Comparison of ENCODE assay signal across 12 mouse cellular contexts in genomic region chr10:81388505-81389055, GRCm38 (mm10). TPM values are rescaled to one million over a fixed set of nuclear protein-coding genes. Genes with fewer than 3 reads are reported as not detected.
DNase-seq lines count a peak whose midpoint lies in the region; ATAC-seq and TF ChIP-seq lines count a peak whose summit lies in the region.
"Had no signal": no experiment of that assay in that cellular context is flagged by ENCODE, and none has a peak within 500 bp of the region (broad histone marks: within the 10 kb centered on the region; RNA-seq: fewer than 3 reads in every experiment).

TSS of gene Gm48552 (plus strand) at chr10:81389005.

- no peak within 1 kb of the TSS for H3K9ac ChIP-seq in heart, adult 2 months (ENCODE audit: low read depth, low read length)
- H3K9ac ChIP-seq in kidney, postnatal 0 days (ENCODE audit: low read depth, low read length): 0 out of 2 replicates have a peak within 1 kb of the TSS, but pooled peaks have one; percentile 18
- H3K9ac ChIP-seq in embryonic facial prominence, embryonic 12.5 days: 0 out of 2 replicates have a peak within 1 kb of the TSS, but pooled peaks have one; percentile 24
- no peak within 1 kb of the TSS for H3K9ac ChIP-seq in liver, embryonic 16.5 days (ENCODE audit: low read depth, low read length)
- H3K9ac ChIP-seq: embryonic facial prominence, embryonic 15.5 days had no signal

- DNase-seq in heart, adult 2 months: no peak
- no peak for DNase-seq in heart, adult 8-10 months (ENCODE audit: low spot score)
- no peak for DNase-seq in kidney, postnatal 0 days (ENCODE audit: low spot score)
- no peak for DNase-seq in kidney, postnatal 14 days
- DNase-seq in urinary bladder, postnatal 36 days (ENCODE audit: low spot score in 2 of 2): no peak
- no peak for DNase-seq in cerebellum, adult 11 months
- DNase-seq: thymus, postnatal 4 days had no signal

- H3K27me3 ChIP-seq in heart, adult 2 months (ENCODE audit: control insufficient read depth, insufficient read depth, low read length): no peaks in the 10 kb centered on the region
- no peaks in the 10 kb centered on the region for H3K27me3 ChIP-seq in kidney, postnatal 0 days (ENCODE audit: insufficient read depth, low read length)
- no peaks in the 10 kb centered on the region for H3K27me3 ChIP-seq in embryonic facial prominence, embryonic 12.5 days
- no peaks in the 10 kb centered on the region for H3K27me3 ChIP-seq in liver, embryonic 16.5 days (ENCODE audit: control insufficient read depth, insufficient read depth, low read depth, low read length)
- H3K27me3 ChIP-seq: embryonic facial prominence, embryonic 15.5 days had no signal

- no peak for ATAC-seq in kidney, postnatal 0 days (replicated peaks; ENCODE audit: low FRiP score, low read depth)
- no peak for ATAC-seq in embryonic facial prominence, embryonic 12.5 days (ENCODE audit: insufficient number of reproducible peaks, insufficient read depth, low FRiP score, low TSS enrichment)
- ATAC-seq in liver, embryonic 16.5 days (ENCODE audit: low read depth): no peak

- peaks cover 6% of the 10 kb centered on the region for H3K4me1 ChIP-seq in heart, adult 2 months (ENCODE audit: control insufficient read depth, insufficient read depth, low read length)
- H3K4me1 ChIP-seq in kidney, postnatal 0 days (replicated peaks; ENCODE audit: insufficient read depth, low read length): peaks cover 25% of the 10 kb centered on the region
- peaks cover 31% of the 10 kb centered on the region for H3K4me1 ChIP-seq in embryonic facial prominence, embryonic 12.5 days
- peaks cover 41% of the 10 kb centered on the region for H3K4me1 ChIP-seq in liver, embryonic 16.5 days (ENCODE audit: control insufficient read depth, low read depth, low read length)

- no peaks in the 10 kb centered on the region for H3K9me3 ChIP-seq in kidney, postnatal 0 days (replicated peaks; ENCODE audit: low read length)
- H3K9me3 ChIP-seq in embryonic facial prominence, embryonic 12.5 days: no peaks in the 10 kb centered on the region
- no peaks in the 10 kb centered on the region for H3K9me3 ChIP-seq in liver, embryonic 16.5 days (replicated peaks; ENCODE audit: control insufficient read depth, low read length)
- H3K9me3 ChIP-seq: embryonic facial prominence, embryonic 15.5 days had no signal

- TF ChIP-seq POLR2A in heart, adult 2 months (IDR thresholded peaks at IDR 0.05; ENCODE audit: insufficient read depth, low read depth, low read length): no peak

- H3K4me2 ChIP-seq in kidney, postnatal 0 days (ENCODE audit: low read length): no peak within 1 kb of the TSS
- no peak within 1 kb of the TSS for H3K4me2 ChIP-seq in embryonic facial prominence, embryonic 12.5 days (replicated peaks)
- H3K4me2 ChIP-seq in liver, embryonic 16.5 days (ENCODE audit: low read depth, low read length): no peak within 1 kb of the TSS
- H3K4me2 ChIP-seq: embryonic facial prominence, embryonic 15.5 days had no signal

- no peaks in the 10 kb centered on the region for H3K36me3 ChIP-seq in heart, adult 2 months (ENCODE audit: control insufficient read depth, insufficient read depth, low read length)
- H3K36me3 ChIP-seq in kidney, postnatal 0 days (ENCODE audit: insufficient read depth, low read length): peaks cover 20% of the 10 kb centered on the region; the same call in 1 of the 2 replicates
- H3K36me3 ChIP-seq in embryonic facial prominence, embryonic 12.5 days: peaks cover 33% of the 10 kb centered on the region
- peaks cover 26% of the 10 kb centered on the region for H3K36me3 ChIP-seq in liver, embryonic 16.5 days (ENCODE audit: control insufficient read depth, insufficient read depth)

- TF ChIP-seq EP300 in heart, adult 2 months (IDR thresholded peaks at IDR 0.05; ENCODE audit: insufficient read depth, low read depth, low read length): no peak

- H3K79me2 ChIP-seq in heart, adult 2 months (replicated peaks; ENCODE audit: control insufficient read depth, insufficient read depth, low read length): no peaks in the 10 kb centered on the region; the same call in 1 of the 2 replicates

- no peak for TF ChIP-seq CTCF in heart, adult 2 months (IDR thresholded peaks at IDR 0.05)
- no peak for TF ChIP-seq CTCF in kidney, postnatal 0 days (IDR thresholded peaks at IDR 0.05; ENCODE audit: low read depth)

- no peak within 1 kb of the TSS for H3K4me3 ChIP-seq in heart, adult 2 months
- no peak within 1 kb of the TSS for H3K4me3 ChIP-seq in kidney, postnatal 0 days (replicated peaks; ENCODE audit: low read depth, low read length)
- no peak within 1 kb of the TSS for H3K4me3 ChIP-seq in embryonic facial prominence, embryonic 12.5 days
- no peak within 1 kb of the TSS for H3K4me3 ChIP-seq in liver, embryonic 16.5 days (ENCODE audit: low read depth, low read length)
- H3K4me3 ChIP-seq: embryonic facial prominence, embryonic 15.5 days; myocyte had no signal

- WGBS in heart, adult 2 months: 82% methylated on average over 5 of the region's 5 CpGs
- WGBS in kidney, postnatal 0 days: 64% methylated on average over 5 of the region's 5 CpGs
- 87% methylated on average over 5 of the region's 5 CpGs for WGBS in embryonic facial prominence, embryonic 12.5 days
- WGBS in liver, embryonic 16.5 days (ENCODE audit: insufficient replicate concordance): 57% methylated on average over 5 of the region's 5 CpGs

- intact Hi-C loops in heart, adult 2 months (cut with DNase I): loop anchor here (1.0 kb wide), 1 partner anchor 62 kb away; no protein-coding TSS in a partner anchor

- H3K27ac ChIP-seq in heart, adult 2 months: peak within 1 kb of the TSS; percentile 6; the same call in 1 of the 2 replicates
- H3K27ac ChIP-seq in kidney, postnatal 0 days: 0 out of 2 replicates have a peak within 1 kb of the TSS, but pooled peaks have one; percentile 6
- no peak within 1 kb of the TSS for H3K27ac ChIP-seq in embryonic facial prominence, embryonic 12.5 days
- H3K27ac ChIP-seq in liver, embryonic 16.5 days (ENCODE audit: low read length): peak within 1 kb of the TSS; percentile 25; the same call in 1 of the 2 replicates
- H3K27ac ChIP-seq: embryonic facial prominence, embryonic 15.5 days had no signal

RNA-seq across cellular contexts. Expression of gene Gm48552, which starts in this region (rescaled TPM):
- 1 to 10 TPM in 1 of 2 experiments, not detected in 1; 1.2 TPM for total RNA-seq in heart, adult 2 months (2021)
- 0.88 and 1.2 TPM in 2 replicates for polyA plus RNA-seq in heart, adult 2 months (2012; rRNA removed)
- under 1 TPM in 2 of 4 experiments, not detected in 2; 0.50 to 0.72 TPM for total RNA-seq in heart, adult 8-10 months (2022)
- polyA plus RNA-seq in kidney, postnatal 0 days (2015; fragmentation: Nextera tagmentation; extraction: Ambion mirVana): 0.82 and 1.9 TPM in 2 replicates
- polyA plus RNA-seq in embryonic facial prominence, embryonic 12.5 days (2016; fragmentation: Nextera tagmentation; extraction: Ambion mirVana): 2.0 and 3.8 TPM in 2 replicates
- polyA plus RNA-seq in liver, embryonic 16.5 days (2015; fragmentation: Nextera tagmentation; extraction: Ambion mirVana): 0.44 and 0.48 TPM in 2 replicates
- total RNA-seq: hematopoietic stem cell, adult 5-6 weeks had no signal

Comparison
In these comparisons a context has a peak if more than half of its experiments do, and no peak if none do; other contexts are left out.
1. H3K9ac ChIP-seq: peak in kidney, postnatal 0 days (single experiment) and embryonic facial prominence, embryonic 12.5 days (single experiment); none in heart, adult 2 months (single experiment) and liver, embryonic 16.5 days (single experiment).